Mouse (Mus musculus) C2C12 (cell line): ENCODE measurements around the gene Klk1b4.

Experiments
- CEBPB ChIP-seq: IDR thresholded peaks from one replicate; pipeline ENCODE4 v1.6.1; 2011; ENCODE audit warnings: low read depth, mild to moderate bottlenecking, control low read depth, moderate library complexity
- CTCF ChIP-seq: IDR thresholded peaks from one replicate; pipeline ENCODE4 v1.5.1; 2011; ENCODE audit not compliant: control insufficient read depth, insufficient read depth, insufficient read length
- MAX ChIP-seq: IDR thresholded peaks from one replicate; pipeline ENCODE4 v1.6.1; 2011; ENCODE audit warnings: mild to moderate bottlenecking, control low read depth
- MYOD1 ChIP-seq: IDR thresholded peaks from one replicate; pipeline ENCODE4 v1.6.1; 2011; ENCODE audit warnings: low read depth; ENCODE audit not compliant: control insufficient read depth, insufficient read length
- USF1 ChIP-seq: IDR thresholded peaks from one replicate; pipeline ENCODE4 v1.6.1; 2011; ENCODE audit warnings: low read depth, mild to moderate bottlenecking, control low read depth, moderate library complexity

DNA sequence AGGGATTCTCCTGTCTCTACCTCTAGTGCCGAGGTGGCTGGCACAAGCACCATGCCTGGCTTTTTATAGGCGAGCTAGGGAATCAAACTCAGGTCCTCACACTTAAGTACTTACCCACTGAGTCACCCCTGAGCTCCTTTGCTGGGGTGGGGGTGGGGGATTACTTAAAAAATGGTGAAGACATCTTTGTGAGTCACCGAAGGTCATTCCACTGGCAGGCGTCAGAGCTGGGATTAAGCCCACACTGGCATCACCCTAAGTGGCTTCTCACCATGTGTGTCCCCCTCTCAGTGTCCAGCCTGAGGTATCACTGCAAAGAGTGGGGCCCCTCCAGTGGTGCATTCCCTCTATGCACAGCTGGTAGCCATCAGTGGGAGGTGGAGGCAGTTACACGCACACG, 53.2 kb downstream of the Klk1b4 start:
- TF ChIP-seq CTCF: no peak
- no peak for TF ChIP-seq MYOD1
- no peak for TF ChIP-seq USF1
- TF ChIP-seq MAX: no peak
- no peak for TF ChIP-seq CEBPB
